Mouse (Mus musculus): ENCODE results near the gene Lrrfip2.

DNA sequence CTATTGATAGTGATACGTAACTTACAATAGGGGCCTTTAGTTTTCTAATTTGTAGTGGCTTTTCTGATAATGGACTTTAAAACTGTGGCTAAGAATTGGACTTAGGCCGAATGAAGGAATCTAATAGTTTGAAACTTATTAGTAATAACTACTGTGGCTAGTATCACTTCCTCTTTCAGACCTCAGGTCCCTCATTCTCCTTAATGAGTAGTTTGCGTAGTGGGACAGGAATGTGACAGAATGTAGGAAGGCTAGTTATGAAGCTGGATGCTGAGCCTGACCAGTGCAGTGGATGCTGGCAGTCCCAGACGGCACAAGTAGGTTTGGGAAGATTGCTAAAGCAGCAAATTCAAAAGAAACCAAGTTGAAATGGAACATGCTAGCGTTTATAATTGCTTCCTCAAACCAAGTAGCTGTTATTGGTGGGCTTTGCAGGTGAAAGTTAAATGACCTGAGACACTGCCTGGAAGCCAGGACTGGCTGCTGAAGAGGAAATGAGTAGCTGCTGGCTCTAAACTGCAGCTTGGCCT, 103.2 kb downstream of the Lrrfip2 start:
- TF ChIP-seq CTCF (IDR thresholded peaks at IDR 0.05; ENCODE audit: extremely low read depth, insufficient read length, insufficient replicate concordance, low read depth, low read length), result no peak
- no peak for TF ChIP-seq POLR2A (IDR thresholded peaks at IDR 0.05; ENCODE audit: low read depth, low read length)
